Mouse (Mus musculus) ES-E14 (cell line): ENCODE data around the gene Stam. TPM values are rescaled to one million over a fixed set of nuclear protein-coding genes. Genes with fewer than 3 reads are reported as not detected.
A peak's percentile ranks its signal among the peaks of the same experiment; 100 is the strongest.
"Not testable (repeated sequence)": the region's sequence is repeated elsewhere in the genome, so short reads cannot be mapped to it uniquely, and the experiment has no call there.

Source experiments
- DNase-seq: peaks from one replicate; pipeline ENCODE4 v3.0.0-alpha.2; 2013; ENCODE audit warnings: low read depth, low spot score
- H3K27ac ChIP-seq: 2 replicates; pipeline ENCODE4 v1.5.1; 2012; ENCODE audit warnings: low read depth, mild to moderate bottlenecking, low read length, moderate library complexity, mixed read lengths; ENCODE audit not compliant: poor library complexity, insufficient read depth, severe bottlenecking
- H3K36me3 ChIP-seq: 2 replicates; pipeline ENCODE4 v1.6.1; 2012; ENCODE audit warnings: mild to moderate bottlenecking, low read length, moderate library complexity, mixed read lengths; ENCODE audit not compliant: control insufficient read depth, poor library complexity, insufficient read depth, severe bottlenecking
- H3K4me1 ChIP-seq, 2 experiments: fragments of 150-350 bp in 1 of 2; sonication (generic) in 1 of 2; 2 replicates each; pipeline ENCODE4 v1.6.1; 2012; ENCODE audit warnings: low read length in 2 of 2, mild to moderate bottlenecking in 1 of 2, mixed read lengths in 1 of 2; ENCODE audit not compliant: control insufficient read depth in 2 of 2, insufficient read depth in 2 of 2, poor library complexity in 1 of 2
- H3K4me3 ChIP-seq, 2 experiments: fragments of 150-350 bp in 1 of 2; sonication (generic) in 1 of 2; 2 replicates each; pipeline ENCODE4 v1.5.1; 2012; ENCODE audit warnings: low read length in 2 of 2, low read depth in 1 of 2, mild to moderate bottlenecking in 1 of 2, mixed read lengths in 1 of 2; ENCODE audit not compliant: insufficient read depth in 1 of 2, poor library complexity in 1 of 2, severe bottlenecking in 1 of 2
- H3K9ac ChIP-seq: 2 replicates; pipeline ENCODE4 v1.6.1; 2012; ENCODE audit warnings: low read depth, mild to moderate bottlenecking, low read length, mixed read lengths; ENCODE audit not compliant: poor library complexity, insufficient read depth, severe bottlenecking
- H3K9me3 ChIP-seq: fragments of 150-350 bp; sonication (generic); 2 replicates; pipeline ENCODE4 v1.6.1; 2012; ENCODE audit warnings: low read depth, mild to moderate bottlenecking, low read length; ENCODE audit not compliant: control insufficient read depth, insufficient read depth
- CHD2 ChIP-seq: IDR thresholded peaks from 2 replicates; pipeline ENCODE4 v1.6.1; 2014; ENCODE audit warnings: mild to moderate bottlenecking, low read depth, low read length, inconsistent platforms
- HCFC1 ChIP-seq: IDR thresholded peaks from 2 replicates; pipeline ENCODE4 v1.6.1; 2012; ENCODE audit warnings: low read length, inconsistent platforms, borderline replicate concordance; ENCODE audit not compliant: insufficient read depth
- MAFK ChIP-seq: IDR thresholded peaks from 2 replicates; pipeline ENCODE4 v1.6.1; 2014; ENCODE audit warnings: mild to moderate bottlenecking, low read depth, low read length, inconsistent platforms; ENCODE audit not compliant: insufficient read depth
- ZC3H11A ChIP-seq: IDR thresholded peaks from 2 replicates; pipeline ENCODE4 v1.6.1; 2012; ENCODE audit warnings: low read depth, mild to moderate bottlenecking, inconsistent platforms, low read length, borderline replicate concordance
- ZNF384 ChIP-seq: IDR thresholded peaks from 2 replicates; pipeline ENCODE4 v1.6.1; 2012; ENCODE audit warnings: low read depth, low read length, inconsistent platforms
- in situ Hi-C, 2 experiments: fragments of 600-800 bp; cut with MboI; formaldehyde crosslinking; loops; one replicate each; pipeline ENCODE4 v1.15.1; 2025; ENCODE audit warnings: low sequenced_read_pairs in 2 of 2, inconsistent platforms in 1 of 2; ENCODE audit not compliant: unreplicated experiment in 2 of 2
- total RNA-seq: library from RNA; depleted of rRNA; stranded (reverse); fragments of 300-350 nt; gene quantifications from 2 replicates; pipeline ENCODE4 v1.2.3, GENCODE M21; 2012

Stam gene
- total RNA-seq, 1 experiment = 40.5 TPM

- no peak overlapping the region for H3K4me3 ChIP-seq
- H3K9me3 ChIP-seq = no peaks in the 10 kb centered on the region
- H3K9ac ChIP-seq = no peak overlapping the region
- H3K36me3 ChIP-seq = no peaks in the 10 kb centered on the region
- no peak for TF ChIP-seq CHD2
- no peak for TF ChIP-seq ZC3H11A
- DNase-seq = no peak
- no peak overlapping the region for H3K27ac ChIP-seq
- in situ Hi-C loops = no loop called here
- peaks cover 0 to 5% of the 10 kb centered on the region in 2 experiments; a peak in 1 of 4 replicates for H3K4me1 ChIP-seq
Observed at GRCm38 (mm10) chr2:14070466-14070865, 3.4 kb upstream of the Stam start.

- TF ChIP-seq HCFC1 (no peak), MAFK (no peak), CHD2 (no peak), ZNF384 (no peak), ZC3H11A (no peak)
- Histone ChIP-seq H3K36me3 (no peaks in the 10 kb centered on the region), H3K4me1 (peaks cover 0 to 5% of the 10 kb centered on the region in 2 experiments; a peak in 2 of 4 replicates), H3K27ac (no peak overlapping the region; the same call in 1 of the 2 replicates), H3K4me3 (peak overlapping the region; percentile 84 to 96), H3K9me3 (no peaks in the 10 kb centered on the region), H3K9ac (peak overlapping the region; percentile 99; the same call in 1 of the 2 replicates)
- DNase-seq = no peak
- in situ Hi-C loops = no loop called here
Observed at GRCm38 (mm10) chr2:14073008-14073361, 913 bp upstream of the Stam start.

- Histone ChIP-seq H3K4me3 (peak overlapping the region; percentile 84 to 96), H3K4me1 (peaks cover 0 to 5% of the 10 kb centered on the region in 2 experiments; a peak in 2 of 4 replicates), H3K27ac (peak overlapping the region; percentile 75), H3K9me3 (no peaks in the 10 kb centered on the region), H3K36me3 (no peaks in the 10 kb centered on the region), H3K9ac (peak overlapping the region; percentile 99)
- in situ Hi-C loops = no loop called here
- DNase-seq = peak; percentile 17
- TF ChIP-seq HCFC1 = 0 out of 2 replicates have a peak, but pooled peaks have one; percentile 18
- no peak for TF ChIP-seq CHD2
- TF ChIP-seq ZNF384 = no peak
- no peak for TF ChIP-seq ZC3H11A
- TF ChIP-seq MAFK = no peak
Observed at GRCm38 (mm10) chr2:14074221-14074901, 463 bp downstream of the Stam start.

- in situ Hi-C loops, H3K9me3 ChIP-seq, H3K27ac ChIP-seq, H3K36me3 ChIP-seq, H3K9ac ChIP-seq, H3K4me3 ChIP-seq, H3K4me1 ChIP-seq, DNase-seq: not testable (repeated sequence)
Observed at GRCm38 (mm10) chr2:14078527-14078926, 4.6 kb downstream of the Stam start.

GRCm38 (mm10) chr2:14100533-14100932 lies 26.6 kb downstream of the Stam start:
- DNase-seq = no peak
- Histone ChIP-seq H3K9me3 (0 out of 2 replicates have a peak, but pooled peaks cover 2% of the 10 kb centered on the region), H3K27ac (no peak overlapping the region), H3K4me1 (no peaks in the 10 kb centered on the region; a peak in 1 of 4 replicates), H3K9ac (no peak overlapping the region), H3K36me3 (no peaks in the 10 kb centered on the region), H3K4me3 (no peak overlapping the region)
- in situ Hi-C loops = no loop called here
- TF ChIP-seq ZNF384 (no peak), ZC3H11A (no peak), MAFK (no peak), CHD2 (no peak), HCFC1 (no peak)
